Mouse (Mus musculus): ENCODE results near the gene Galnt16. TPM values are rescaled to one million over a fixed set of nuclear protein-coding genes. Genes with fewer than 3 reads are reported as not detected.

Galnt16 gene
- total and polyA plus RNA-seq, 3 experiments: 0.08 TPM; not detected in 2

GRCm38 (mm10) chr12:80601597-80602269 lies 83.7 kb downstream of the Galnt16 start (continued):
- TF ChIP-seq MEF2A (IDR thresholded peaks at IDR 0.05; ENCODE audit: extremely low read depth, insufficient replicate concordance, low read depth, low read length, poor library complexity, severe bottlenecking): no peak

GRCm38 (mm10) chr12:80602432-80602831 lies 84.4 kb downstream of the Galnt16 start:
- Histone ChIP-seq H3K36me3 (ENCODE audit: control insufficient read depth in 1 of 2, insufficient read depth in 2 of 2, low read length in 2 of 2) (peaks cover 0 to 12% of the 10 kb centered on the region in 2 experiments; a peak in 2 of 4 replicates), H3K9ac (ENCODE audit: control insufficient read depth, low read depth, low read length, poor library complexity, severe bottlenecking) (no peak overlapping the region), H3K27ac (ENCODE audit: control insufficient read depth, low read depth, low read length) (no peak overlapping the region), H3K4me1 (ENCODE audit: control insufficient read depth in 1 of 2, insufficient read depth in 2 of 2, low read length in 2 of 2) (peaks cover 8 to 25% of the 10 kb centered on the region in 2 experiments), H3K27me3 (ENCODE audit: control insufficient read depth in 1 of 2, insufficient read depth in 2 of 2, low read length in 2 of 2) (no peaks in the 10 kb centered on the region), H3K79me2 (ENCODE audit: control insufficient read depth, insufficient read depth, low read length, poor library complexity) (no peaks in the 10 kb centered on the region), H3K4me3 (ENCODE audit: control insufficient read depth in 1 of 2, insufficient read depth in 1 of 2, low read depth in 2 of 2, low read length in 2 of 2) (no peak overlapping the region), H3K9me3 (replicated peaks; ENCODE audit: insufficient read depth, low read length) (no peaks in the 10 kb centered on the region)
- peak; percentile 46 for DNase-seq (ENCODE audit: low read depth, low spot score)
- TF ChIP-seq GATA1 (IDR thresholded peaks at IDR 0.05; ENCODE audit: low read depth, low read length) (0 out of 2 replicates have a peak, but pooled peaks have one; percentile 9), ETS1 (IDR thresholded peaks at IDR 0.05; ENCODE audit: low read depth, low read length) (no peak)

- no peak overlapping the region for H3K27ac ChIP-seq (ENCODE audit: control insufficient read depth, low read depth, low read length)
- H3K27me3 ChIP-seq (ENCODE audit: control insufficient read depth in 1 of 2, insufficient read depth in 2 of 2, low read length in 2 of 2): no peaks in the 10 kb centered on the region
- no peak for DNase-seq (ENCODE audit: low read depth, low spot score)
- no peak overlapping the region for H3K4me3 ChIP-seq (ENCODE audit: control insufficient read depth in 1 of 2, insufficient read depth in 1 of 2, low read depth in 2 of 2, low read length in 2 of 2)
- H3K9ac ChIP-seq (ENCODE audit: control insufficient read depth, low read depth, low read length, poor library complexity, severe bottlenecking): no peak overlapping the region
- H3K36me3 ChIP-seq (ENCODE audit: control insufficient read depth in 1 of 2, insufficient read depth in 2 of 2, low read length in 2 of 2): peaks cover 0 to 12% of the 10 kb centered on the region in 2 experiments; a peak in 2 of 4 replicates
- no peak for TF ChIP-seq POLR2AphosphoS5 (IDR thresholded peaks at IDR 0.05; ENCODE audit: borderline replicate concordance, low read depth, low read length)
- TF ChIP-seq TAL1 (IDR thresholded peaks at IDR 0.05; ENCODE audit: low read length): no peak
- no peaks in the 10 kb centered on the region for H3K79me2 ChIP-seq (ENCODE audit: control insufficient read depth, insufficient read depth, low read length, poor library complexity)
- H3K4me1 ChIP-seq (ENCODE audit: control insufficient read depth in 1 of 2, insufficient read depth in 2 of 2, low read length in 2 of 2): peaks cover 8 to 25% of the 10 kb centered on the region in 2 experiments
- no peaks in the 10 kb centered on the region for H3K9me3 ChIP-seq (replicated peaks; ENCODE audit: insufficient read depth, low read length)
Measured at GRCm38 (mm10) chr12:80603566-80603965, 85.5 kb downstream of the Galnt16 start.

GRCm38 (mm10) chr12:80604218-80604617 lies 86.1 kb downstream of the Galnt16 start:
- Histone ChIP-seq H3K79me2 (ENCODE audit: control insufficient read depth, insufficient read depth, low read length, poor library complexity) (no peaks in the 10 kb centered on the region), H3K27ac (ENCODE audit: control insufficient read depth, low read depth, low read length) (no peak overlapping the region), H3K9me3 (replicated peaks; ENCODE audit: insufficient read depth, low read length) (no peaks in the 10 kb centered on the region), H3K4me1 (ENCODE audit: control insufficient read depth in 1 of 2, insufficient read depth in 2 of 2, low read length in 2 of 2) (peaks cover 8 to 25% of the 10 kb centered on the region in 2 experiments), H3K9ac (ENCODE audit: control insufficient read depth, low read depth, low read length, poor library complexity, severe bottlenecking) (no peak overlapping the region), H3K27me3 (ENCODE audit: control insufficient read depth in 1 of 2, insufficient read depth in 2 of 2, low read length in 2 of 2) (no peaks in the 10 kb centered on the region), H3K36me3 (ENCODE audit: control insufficient read depth in 1 of 2, insufficient read depth in 2 of 2, low read length in 2 of 2) (peaks cover 0 to 12% of the 10 kb centered on the region in 2 experiments; a peak in 2 of 4 replicates), H3K4me3 (ENCODE audit: control insufficient read depth in 1 of 2, insufficient read depth in 1 of 2, low read depth in 2 of 2, low read length in 2 of 2) (no peak overlapping the region)
- TF ChIP-seq MYB (IDR thresholded peaks at IDR 0.05; ENCODE audit: low read depth, low read length): no peak
- no peak for TF ChIP-seq GABPA (IDR thresholded peaks at IDR 0.05; ENCODE audit: low read depth, low read length)
- TF ChIP-seq TAL1 (IDR thresholded peaks at IDR 0.05; ENCODE audit: low read length): no peak
- no peak for TF ChIP-seq GATA1 (IDR thresholded peaks at IDR 0.05; ENCODE audit: low read depth, low read length)
- no peak for TF ChIP-seq EP300 (IDR thresholded peaks at IDR 0.05; ENCODE audit: low read depth in 1 of 2, low read length in 2 of 2)
- TF ChIP-seq NRF1 (IDR thresholded peaks at IDR 0.05; ENCODE audit: insufficient read depth, low read depth, low read length, poor library complexity, severe bottlenecking): no peak
- no peak for TF ChIP-seq MXI1 (IDR thresholded peaks at IDR 0.05; ENCODE audit: low read depth, low read length)
- TF ChIP-seq UBTF (IDR thresholded peaks at IDR 0.05; ENCODE audit: borderline replicate concordance, insufficient read depth, low read depth, low read length): no peak
- TF ChIP-seq POLR2AphosphoS5 (IDR thresholded peaks at IDR 0.05; ENCODE audit: borderline replicate concordance, low read depth, low read length): no peak
- no peak for TF ChIP-seq CTCF (IDR thresholded peaks at IDR 0.05 in 2 of 3, conservative IDR thresholded peaks at IDR 0.05 in 1 of 3; ENCODE audit: control insufficient read depth in 1 of 3, insufficient read depth in 1 of 3, low read depth in 2 of 3, low read length in 3 of 3, poor library complexity in 1 of 3, severe bottlenecking in 1 of 3)
- no peak for TF ChIP-seq SMC3 (IDR thresholded peaks at IDR 0.05; ENCODE audit: low read depth, low read length)
- no peak for TF ChIP-seq ZMIZ1 (IDR thresholded peaks at IDR 0.05; ENCODE audit: low read depth, low read length)
- no peak for TF ChIP-seq MAX (IDR thresholded peaks at IDR 0.05; ENCODE audit: low read length)
- TF ChIP-seq CHD1 (IDR thresholded peaks at IDR 0.05; ENCODE audit: low read depth, low read length): no peak
- TF ChIP-seq MYC (IDR thresholded peaks at IDR 0.05; ENCODE audit: low read depth, low read length): no peak
- no peak for TF ChIP-seq E2F4 (IDR thresholded peaks at IDR 0.05; ENCODE audit: borderline replicate concordance, low read depth, low read length)
- no peak for TF ChIP-seq MAFK (IDR thresholded peaks at IDR 0.05; ENCODE audit: borderline replicate concordance, low read depth, low read length)
- no peak for TF ChIP-seq ZC3H11A (IDR thresholded peaks at IDR 0.05; ENCODE audit: low read depth, low read length)
- no peak for DNase-seq (ENCODE audit: low read depth, low spot score)
